Mouse (Mus musculus): Measurements from ENCODE around the gene Utp3. TPM values are rescaled to one million over a fixed set of nuclear protein-coding genes. Genes with fewer than 3 reads are reported as not detected.

Utp3 gene
- total RNA-seq, 2 experiments from 2014 or later: 60.0 to 86.4 TPM

DNA sequence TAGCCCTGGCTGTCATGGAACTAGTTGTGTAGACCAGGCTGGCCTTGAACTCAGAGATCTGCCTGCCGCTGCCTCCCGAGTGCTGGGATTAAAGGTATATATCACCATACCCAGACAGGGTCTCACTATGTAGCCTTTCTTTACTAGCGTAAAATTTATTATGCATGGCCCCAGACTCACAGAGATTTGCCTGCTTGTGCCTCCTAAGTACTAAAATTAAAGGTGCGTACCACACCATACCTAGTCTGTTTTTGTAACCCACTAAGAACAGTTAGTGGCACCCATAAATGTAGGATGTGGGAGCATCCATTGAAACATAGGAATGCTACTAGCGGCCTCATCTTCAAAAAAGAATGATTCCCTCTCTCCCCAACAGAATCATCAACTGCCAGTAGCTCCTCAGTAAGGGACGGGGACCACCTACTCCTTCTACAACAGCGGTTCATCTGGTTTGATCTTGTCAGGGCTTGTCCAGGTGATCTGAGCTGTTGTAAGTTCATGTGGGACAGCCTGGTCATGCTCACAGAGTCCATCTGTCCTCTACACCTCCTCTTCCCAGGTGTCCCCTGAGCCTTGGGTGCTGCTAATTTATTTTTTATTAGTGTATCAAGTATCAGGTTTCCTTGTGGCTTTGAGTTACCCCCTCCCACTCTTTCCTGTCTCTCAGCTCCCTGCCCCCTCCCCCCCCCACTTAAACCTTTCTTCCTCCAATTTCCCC, 50.5 kb downstream of the Utp3 start:
- ATAC-seq (ENCODE audit: poor library complexity, severe bottlenecking): no peak

Other genes starting within 250 kb of the Utp3 start
- gene Prol1, start 237.2 kb upstream of the Utp3 start, total RNA-seq (2015): not detected in 2 replicates
- not detected in 2 replicates for gene Prol1, start 237.2 kb upstream of the Utp3 start, total RNA-seq (2017)
- not detected in 2 replicates for gene Amtn, start 178.4 kb upstream of the Utp3 start, total RNA-seq (2015)
- gene Amtn, start 178.4 kb upstream of the Utp3 start, total RNA-seq (2017): not detected in 2 replicates
- gene Ambn, start 98.5 kb upstream of the Utp3 start, total RNA-seq (2015): not detected in 2 replicates
- gene Ambn, start 98.5 kb upstream of the Utp3 start, total RNA-seq (2017): not detected in 2 replicates
- not detected in 2 replicates for gene Enam, start 66.5 kb upstream of the Utp3 start, total RNA-seq (2015)
- gene Enam, start 66.5 kb upstream of the Utp3 start, total RNA-seq (2017): not detected in 2 replicates
- gene Jchain, start 26.6 kb upstream of the Utp3 start, total RNA-seq (2015): 14.6 and 57.2 TPM in 2 replicates
- gene Jchain, start 26.6 kb upstream of the Utp3 start, total RNA-seq (2017): 9.2 and 29.6 TPM in 2 replicates
- gene Rufy3, start 10.6 kb downstream of the Utp3 start, total RNA-seq (2015): 10.3 and 12.2 TPM in 2 replicates
- 17.7 and 20.7 TPM in 2 replicates for gene Rufy3, start 10.6 kb downstream of the Utp3 start, total RNA-seq (2017)
- gene Grsf1, start 121.7 kb downstream of the Utp3 start, total RNA-seq (2015): 56.5 TPM in 2 replicates
- 74.6 and 83.2 TPM in 2 replicates for gene Grsf1, start 121.7 kb downstream of the Utp3 start, total RNA-seq (2017)
- 26.1 and 26.6 TPM in 2 replicates for gene Mob1b, start 166.4 kb downstream of the Utp3 start, total RNA-seq (2015)
- gene Mob1b, start 166.4 kb downstream of the Utp3 start, total RNA-seq (2017): 11.5 and 15.7 TPM in 2 replicates
- 120 and 142 TPM in 2 replicates for gene Dck, start 210.5 kb downstream of the Utp3 start, total RNA-seq (2015)
- 62.9 and 65.5 TPM in 2 replicates for gene Dck, start 210.5 kb downstream of the Utp3 start, total RNA-seq (2017)